Mouse (Mus musculus): ENCODE measurements around the gene Cct7. TPM values are rescaled to one million over a fixed set of nuclear protein-coding genes. Genes with fewer than 3 reads are reported as not detected.

The Cct7 gene
- total RNA-seq, 2 experiments from 2014 or later: 229 to 234 TPM

GRCm38 (mm10) chr6:85451664-85452410 is 523 bp downstream of the Cct7 start, which contains the start of gene Pradc1:
Pradc1 (minus strand) TSS chr6:85451970.
- DNase-seq (ENCODE audit: low spot score in 2 of 2): peak; percentile 98 to 99

GRCm38 (mm10) chr6:85452411-85452665 is 1.0 kb downstream of the Cct7 start:
- no peak for DNase-seq (ENCODE audit: low spot score in 2 of 2)

GRCm38 (mm10) chr6:85452816-85453215 is 1.5 kb downstream of the Cct7 start:
- DNase-seq (ENCODE audit: low spot score in 2 of 2): no peak

GRCm38 (mm10) chr6:85459621-85460020 is 8.3 kb downstream of the Cct7 start:
- DNase-seq (ENCODE audit: low spot score in 2 of 2): no peak

- DNase-seq (ENCODE audit: low spot score in 2 of 2): no peak
Measured at GRCm38 (mm10) chr6:85465381-85465780, 14.1 kb downstream of the Cct7 start.

- DNase-seq (ENCODE audit: low spot score in 2 of 2): no peak
Measured at GRCm38 (mm10) chr6:85469660-85470430, 18.5 kb downstream of the Cct7 start.

GRCm38 (mm10) chr6:85471962-85472361 is 20.6 kb downstream of the Cct7 start:
- no peak for DNase-seq (ENCODE audit: low spot score in 2 of 2)

- no peak for DNase-seq (ENCODE audit: low spot score in 2 of 2)
Measured at GRCm38 (mm10) chr6:85472542-85472941, 21.2 kb downstream of the Cct7 start.

GRCm38 (mm10) chr6:85475581-85475980 is 24.3 kb downstream of the Cct7 start:
- DNase-seq (ENCODE audit: low spot score in 2 of 2): no peak

GRCm38 (mm10) chr6:85477366-85477917 is 26.1 kb downstream of the Cct7 start:
- DNase-seq (ENCODE audit: low spot score in 2 of 2): no peak

GRCm38 (mm10) chr6:85478416-85478815 is 27.1 kb downstream of the Cct7 start:
- no peak for DNase-seq (ENCODE audit: low spot score in 2 of 2)

GRCm38 (mm10) chr6:85479979-85480378 is 28.7 kb downstream of the Cct7 start:
- peak in 1 of 2 experiments; percentile 78 for DNase-seq (ENCODE audit: low spot score in 2 of 2)

- DNase-seq (ENCODE audit: low spot score in 2 of 2): no peak
Measured at GRCm38 (mm10) chr6:85480685-85481084, 29.4 kb downstream of the Cct7 start.

- DNase-seq (ENCODE audit: low spot score in 2 of 2): no peak
Measured at GRCm38 (mm10) chr6:85483843-85484721, 32.8 kb downstream of the Cct7 start.

GRCm38 (mm10) chr6:85485738-85486137 is 34.4 kb downstream of the Cct7 start:
- DNase-seq (ENCODE audit: low spot score in 2 of 2): no peak

- no peak for DNase-seq (ENCODE audit: low spot score in 2 of 2)
Measured at GRCm38 (mm10) chr6:85488510-85488909, 37.2 kb downstream of the Cct7 start.

- DNase-seq (ENCODE audit: low spot score in 2 of 2): no peak
Measured at GRCm38 (mm10) chr6:85489717-85490116, 38.4 kb downstream of the Cct7 start.

GRCm38 (mm10) chr6:85490252-85490651 is 38.9 kb downstream of the Cct7 start:
- no peak for DNase-seq (ENCODE audit: low spot score in 2 of 2)

GRCm38 (mm10) chr6:85491606-85492005 is 40.3 kb downstream of the Cct7 start:
- no peak for DNase-seq (ENCODE audit: low spot score in 2 of 2)

GRCm38 (mm10) chr6:85496976-85497375 is 45.7 kb downstream of the Cct7 start:
- DNase-seq (ENCODE audit: low spot score in 2 of 2): no peak

GRCm38 (mm10) chr6:85498147-85498546 is 46.8 kb downstream of the Cct7 start:
- DNase-seq (ENCODE audit: low spot score in 2 of 2): no peak
